Mouse (Mus musculus) B cell, adult (primary cell): ENCODE data around the gene Becn1. TPM values are rescaled to one million over a fixed set of nuclear protein-coding genes. Genes with fewer than 3 reads are reported as not detected.

Experiments
- total RNA-seq: library from RNA; stranded (reverse); gene quantifications from 4 replicates; pipeline ENCODE4 v1.2.4, GENCODE M21; 2023; ENCODE audit not compliant: inconsistent age

Becn1 gene
- 177 to 193 TPM (median 186 TPM) in 4 replicates for total RNA-seq

DNA sequence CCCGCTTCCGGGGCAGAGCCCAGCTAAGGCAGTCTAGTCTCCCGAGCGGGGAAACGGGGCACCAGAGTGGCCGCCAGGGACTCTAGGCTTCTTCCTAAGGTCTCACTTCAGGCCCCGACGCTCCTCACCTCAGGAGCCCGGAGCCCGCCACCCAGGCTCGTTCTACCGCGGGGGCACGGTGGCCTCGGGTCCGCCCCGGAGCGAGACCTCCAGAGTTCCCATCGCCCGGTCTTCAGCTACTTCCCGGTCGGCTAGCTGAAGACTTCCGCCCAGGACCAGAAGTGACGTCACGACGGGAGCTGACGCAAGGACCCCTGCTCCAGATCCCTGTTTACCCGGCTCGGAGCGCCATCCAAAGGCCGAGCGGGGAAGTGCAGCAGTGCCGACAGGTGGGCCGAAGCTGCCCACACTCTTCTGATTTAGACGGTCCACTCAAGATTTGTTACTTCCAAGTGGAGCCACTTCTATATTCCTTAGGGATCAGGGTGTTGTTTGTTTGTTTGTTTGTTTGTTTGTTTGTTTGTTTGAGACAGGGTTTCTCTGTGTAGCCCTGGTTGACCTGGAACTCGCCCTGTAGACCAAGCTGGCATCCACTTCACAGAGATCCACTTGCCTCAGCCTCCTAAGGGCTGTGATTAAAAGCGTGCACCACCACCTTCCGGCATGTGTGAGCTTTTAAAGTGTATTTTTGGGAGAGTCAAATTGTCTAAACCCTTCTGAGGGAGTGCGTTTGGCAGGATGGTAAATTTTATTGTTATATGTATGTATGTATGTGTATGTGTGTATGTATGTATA is at the start of gene Becn1:
Gene Becn1, minus strand, starts transcription at position 283 of the 795 bp plus-strand sequence.

DNA sequence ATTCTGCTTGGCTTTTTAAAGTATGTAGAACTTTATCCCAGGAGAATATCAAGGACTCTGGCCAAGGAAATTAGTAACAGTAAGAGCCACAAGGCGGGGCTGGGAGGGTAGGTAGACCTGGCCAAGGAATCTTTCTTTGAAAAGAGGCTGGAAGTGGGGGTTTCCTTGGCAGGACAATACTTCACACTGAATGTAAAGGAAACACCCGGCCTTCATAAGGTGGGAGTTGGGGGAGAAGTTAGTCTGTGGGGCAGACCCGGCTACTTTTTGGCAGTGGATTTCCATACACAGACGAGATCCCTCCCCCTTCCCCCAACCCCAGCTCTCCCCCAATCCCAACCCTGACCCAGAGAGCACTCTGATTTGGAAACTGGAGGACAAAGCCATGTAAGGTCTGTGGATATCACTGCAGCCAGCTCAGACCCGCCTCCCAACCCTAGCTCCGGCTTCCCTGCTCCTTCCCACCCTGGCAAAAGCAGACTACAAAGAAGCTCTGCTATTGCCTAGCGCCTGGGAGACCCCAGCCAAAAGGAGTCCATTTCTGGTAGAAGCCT is 28.4 kb upstream of the Becn1 start, which contains the start of gene Aoc3:
Gene Aoc3, plus strand, starts transcription at position 235 of the 554 bp plus-strand sequence.

DNA sequence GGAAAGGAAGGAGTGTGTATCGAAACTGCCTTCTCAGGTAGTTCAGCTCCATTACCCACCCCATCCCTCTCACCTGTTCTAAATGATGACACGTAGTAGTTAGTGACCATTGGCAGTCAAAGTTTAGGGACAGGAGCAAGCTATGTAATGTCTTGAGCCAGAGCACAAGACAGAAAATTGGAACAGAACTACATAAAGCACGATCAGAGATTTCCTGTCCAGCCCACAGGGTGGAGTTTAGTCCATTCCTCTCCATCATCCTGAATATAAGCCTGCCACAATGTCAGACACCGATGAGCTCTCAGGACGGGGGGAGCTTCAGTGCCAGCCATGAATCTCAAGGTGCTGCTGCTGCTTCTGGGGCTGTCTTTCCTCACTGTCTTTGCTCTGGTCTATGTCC is 22.7 kb upstream of the Becn1 start, which contains the start of gene Aoc2:
Gene Aoc2, plus strand, starts transcription at position 301 of the 400 bp plus-strand sequence.

DNA sequence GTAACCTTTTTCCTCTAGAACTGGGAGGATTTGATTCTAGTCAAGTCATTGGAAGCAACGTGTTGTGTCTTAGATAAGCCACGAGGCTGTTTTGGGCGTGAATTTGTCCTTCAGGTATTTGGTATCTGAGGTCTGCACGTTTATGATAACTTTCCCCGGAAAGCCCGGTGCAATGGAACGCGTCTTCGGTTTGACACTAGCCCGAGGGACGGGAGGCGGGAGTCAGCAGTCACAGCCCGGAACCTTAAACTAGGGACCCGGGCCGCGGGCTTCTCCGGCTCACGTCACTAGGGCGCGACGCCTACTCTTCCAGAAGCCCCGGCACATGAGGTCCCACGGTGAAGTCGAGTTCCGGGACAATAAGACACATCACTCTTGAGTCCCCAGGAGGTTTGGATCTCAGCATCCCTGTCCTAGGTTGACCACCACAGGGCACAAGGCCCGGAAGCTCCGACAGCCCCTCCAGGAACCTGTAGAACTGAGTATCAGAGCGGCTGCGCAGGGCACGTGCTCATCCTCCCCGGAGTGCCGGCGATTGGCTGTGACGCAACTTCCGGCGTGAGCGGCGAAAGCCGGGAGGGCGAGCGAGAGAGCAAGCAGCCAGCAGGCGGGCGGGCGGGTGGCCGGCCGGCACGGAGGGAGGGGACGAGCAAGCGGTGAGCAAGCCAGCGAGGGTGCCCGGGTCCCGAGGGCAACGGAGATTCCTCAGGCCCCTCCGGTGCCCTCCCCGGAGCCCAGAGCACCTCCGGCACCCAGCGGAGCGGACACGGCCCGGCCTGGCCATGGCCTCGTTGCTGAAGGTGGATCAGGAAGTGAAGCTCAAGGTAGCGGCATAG is 13.8 kb upstream of the Becn1 start, which contains the start of gene Psme3:
Gene Psme3, plus strand, starts transcription at position 549 of the 836 bp plus-strand sequence.

DNA sequence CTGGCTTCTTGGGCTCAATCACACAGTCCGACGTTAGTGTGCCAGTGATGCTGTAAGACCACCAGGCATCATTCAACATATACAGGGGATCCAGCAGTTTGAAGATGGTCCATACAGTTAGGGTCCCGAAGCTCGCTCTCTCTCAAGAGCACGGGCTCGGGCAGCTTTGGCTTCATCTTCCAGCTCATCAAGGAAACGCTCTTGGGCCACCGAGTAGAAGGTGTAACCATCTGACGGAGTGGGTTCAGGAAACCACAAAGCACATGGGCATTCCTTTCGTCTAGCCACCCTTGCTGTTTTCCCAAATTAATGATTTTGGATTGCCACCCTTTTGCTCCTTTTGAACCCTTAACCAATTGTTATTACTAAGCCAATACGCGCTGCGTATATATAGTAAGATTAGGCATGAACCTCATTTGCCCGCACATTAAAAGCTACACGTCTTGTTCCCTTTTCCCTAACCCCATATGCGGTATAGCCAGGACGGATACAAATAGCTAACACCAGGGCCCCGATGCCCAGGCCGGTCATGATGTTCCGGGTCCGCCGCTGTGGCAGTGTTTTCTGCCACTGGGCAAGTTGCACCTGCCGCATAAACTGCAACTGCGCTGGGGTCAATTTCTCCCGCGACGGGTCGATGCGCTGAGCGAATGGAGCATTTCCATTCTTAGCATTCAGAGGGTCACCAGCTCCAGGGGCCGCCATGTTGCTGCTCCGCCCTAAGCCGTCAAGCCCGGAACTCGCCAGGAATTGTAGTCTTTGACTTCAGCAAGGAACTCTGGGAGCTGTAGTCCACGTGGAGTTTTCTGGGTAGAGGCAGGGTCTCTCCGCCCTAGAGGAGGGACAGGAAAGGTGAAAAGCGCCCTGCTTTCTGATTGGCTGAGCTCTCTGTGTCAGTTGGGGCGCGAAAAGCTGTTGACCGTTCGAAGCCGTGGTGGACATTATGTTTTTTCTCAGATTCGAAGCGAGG is 23.6 kb downstream of the Becn1 start, which contains the start of the genes Cntd1 and Coa3:
Gene Cntd1, plus strand, starts transcription at position 790 of the 970 bp plus-strand sequence.
Gene Coa3, minus strand, starts transcription at position 892 of the 970 bp plus-strand sequence.

DNA sequence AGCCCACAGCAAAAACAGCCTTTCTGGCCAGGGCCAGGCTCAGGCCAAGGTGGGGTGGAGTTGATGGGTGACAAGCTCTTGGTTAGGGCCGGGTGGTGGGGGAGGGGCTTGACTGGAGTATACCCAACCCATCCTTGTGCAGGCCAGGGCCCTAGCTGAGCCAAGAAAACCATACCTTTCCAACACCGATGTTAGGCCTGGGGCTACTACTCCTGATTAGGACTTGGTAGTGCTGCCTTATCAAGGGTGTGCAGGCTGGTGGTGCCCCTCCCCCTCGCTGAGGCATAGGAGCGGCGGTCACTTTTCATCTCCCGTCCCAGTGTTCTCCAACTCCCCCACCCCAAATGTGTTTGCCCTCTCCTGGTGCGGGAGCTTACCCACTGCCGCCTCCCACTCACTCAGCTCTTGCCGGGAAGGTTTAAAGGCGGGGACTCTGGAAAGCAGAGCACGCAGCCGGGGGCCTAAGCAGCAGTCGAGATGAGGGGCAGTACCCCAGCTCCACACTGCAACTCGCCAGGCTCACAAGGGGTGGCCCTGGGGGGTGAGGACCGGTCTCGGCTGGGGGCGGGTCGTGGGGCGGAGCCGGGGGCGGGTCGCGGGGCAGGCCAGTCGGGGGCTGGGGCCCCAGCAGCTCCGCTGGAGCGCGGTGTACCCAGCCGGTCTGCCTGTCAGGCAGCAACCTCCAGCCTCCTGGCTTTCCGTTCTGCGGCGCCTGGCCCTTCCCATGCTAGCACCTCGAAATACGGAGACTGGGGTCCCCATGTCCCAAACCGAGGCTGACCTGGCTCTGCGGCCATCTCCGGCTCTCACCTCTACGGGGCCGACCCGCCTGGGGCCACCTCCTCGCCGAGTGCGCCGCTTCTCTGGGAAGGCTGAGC is 41.9 kb downstream of the Becn1 start, which contains the start of gene Wnk4:
Gene Wnk4, plus strand, starts transcription at position 620 of the 878 bp plus-strand sequence.

DNA sequence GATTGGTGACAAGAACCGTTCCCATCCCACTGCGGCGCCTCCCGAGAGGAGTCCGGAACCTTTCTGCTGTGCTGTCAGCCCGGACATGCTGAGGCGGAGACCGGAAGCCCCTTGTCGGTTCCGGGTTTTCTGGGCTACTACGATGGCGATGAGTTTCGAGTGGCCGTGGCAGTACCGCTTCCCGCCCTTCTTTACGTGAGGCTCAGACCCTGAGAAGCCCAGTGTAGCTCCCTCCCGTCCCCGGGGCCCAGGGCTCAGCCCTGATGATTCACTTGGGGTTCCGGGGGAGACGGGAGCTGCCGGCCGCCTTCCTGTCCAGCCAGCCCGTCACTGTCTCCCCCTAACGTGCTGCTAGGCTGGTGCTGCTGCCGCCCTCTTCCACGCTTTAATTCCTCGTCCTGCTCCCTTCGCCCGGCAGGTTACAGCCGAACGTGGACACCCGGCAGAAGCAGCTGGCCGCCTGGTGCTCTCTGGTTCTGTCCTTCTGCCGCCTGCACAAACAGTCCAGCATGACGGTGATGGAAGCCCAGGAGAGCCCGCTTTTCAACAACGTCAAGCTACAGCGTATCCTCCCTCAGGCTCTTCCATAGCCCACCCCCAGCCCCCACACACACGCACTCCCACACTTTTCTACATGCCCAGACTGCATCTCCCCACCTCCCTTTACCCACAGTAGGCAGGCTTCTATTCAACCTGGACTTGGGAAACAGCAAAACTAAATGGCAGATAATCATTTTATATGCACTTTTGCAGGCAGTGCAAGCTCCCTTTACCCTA is 48.3 kb downstream of the Becn1 start, which contains the start of gene Vps25:
Gene Vps25, plus strand, starts transcription at position 95 of the 777 bp plus-strand sequence.

DNA sequence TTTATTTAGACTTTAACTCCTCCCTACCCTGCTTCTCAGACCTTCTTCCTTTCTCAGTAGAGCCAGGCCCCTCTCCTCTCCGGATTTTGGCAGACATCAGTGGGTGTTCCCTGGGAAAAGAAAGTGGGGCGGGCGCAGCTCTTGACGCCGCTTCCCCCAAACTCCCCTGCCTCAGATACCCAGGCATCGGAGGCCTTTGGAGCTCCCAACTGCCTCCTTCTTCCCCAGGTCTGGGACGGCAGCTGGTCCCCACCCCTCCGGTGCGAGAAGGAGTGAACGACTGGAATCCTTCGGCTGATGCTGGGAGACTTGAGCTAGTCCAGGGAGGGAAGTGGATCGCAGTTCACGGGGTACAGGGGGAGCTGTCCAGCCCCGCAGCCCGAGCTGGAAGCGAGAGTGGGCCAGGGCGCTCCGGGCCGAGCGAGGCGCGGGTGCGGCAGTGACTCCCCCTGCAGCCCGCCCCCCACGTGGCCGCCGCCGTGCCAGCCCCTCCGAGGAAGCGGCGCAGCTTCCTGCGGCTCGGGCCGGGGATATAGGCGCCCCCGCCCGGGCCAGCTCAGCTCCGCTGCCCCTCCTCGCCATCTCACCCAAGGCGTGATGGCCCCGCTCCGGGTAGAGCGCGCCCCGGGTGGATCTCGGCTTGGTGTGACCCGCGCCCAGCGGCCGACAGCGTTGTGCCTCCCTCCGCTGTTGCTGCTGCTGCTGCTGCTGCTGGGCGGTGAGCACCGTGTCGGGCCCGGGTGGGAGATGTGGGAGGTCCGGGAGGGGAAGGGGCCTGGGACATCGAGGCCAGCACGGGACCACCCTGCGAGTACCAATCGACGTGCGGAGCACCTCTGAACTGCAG is 56.0 kb downstream of the Becn1 start, which contains the start of gene Ramp2:
Gene Ramp2, plus strand, starts transcription at position 174 of the 847 bp plus-strand sequence.

Other genes with a start within 250 kb of the Becn1 start
- gene Naglu, start 232.3 kb downstream of the Becn1 start, total RNA-seq = 14.4 to 19.4 TPM (median 17.3 TPM) in 4 replicates
- 1.4 to 3.2 TPM (median 2.5 TPM) in 4 replicates for gene Hsd17b1, start 223.9 kb downstream of the Becn1 start, total RNA-seq
- gene Coasy, start 219.7 kb downstream of the Becn1 start, total RNA-seq = 17.2 to 20.1 TPM (median 18.2 TPM) in 4 replicates
- 30.7 to 44.8 TPM (median 34.4 TPM) in 4 replicates for gene Mlx, start 215.0 kb downstream of the Becn1 start, total RNA-seq
- 3.3 to 5.1 TPM (median 4.1 TPM) in 4 replicates for gene Psmc3ip, start 206.8 kb downstream of the Becn1 start, total RNA-seq
- gene Retreg3, start 182.4 kb downstream of the Becn1 start, total RNA-seq = 71.0 to 73.7 TPM (median 72.2 TPM) in 4 replicates
- gene Tubg1, start 182.3 kb downstream of the Becn1 start, total RNA-seq = 14.2 to 19.4 TPM (median 16.1 TPM) in 4 replicates
- 2.9 to 6.1 TPM (median 3.9 TPM) in 4 replicates for gene Tubg2, start 146.4 kb downstream of the Becn1 start, total RNA-seq
- 0.32 to 0.80 TPM (median 0.59 TPM) in 4 replicates for gene Cntnap1, start 131.8 kb downstream of the Becn1 start, total RNA-seq
- 0.61 to 2.3 TPM (median 1.3 TPM) in 4 replicates for gene Plekhh3, start 130.9 kb downstream of the Becn1 start, total RNA-seq
- gene Ccr10, start 126.8 kb downstream of the Becn1 start, total RNA-seq = 0.60 TPM in 1 of 4 replicates, not detected in the others
- 74.4 to 88.1 TPM (median 79.3 TPM) in 4 replicates for gene Ezh1, start 75.8 kb downstream of the Becn1 start, total RNA-seq
- not detected in 4 replicates for gene Ramp2, start 56.3 kb downstream of the Becn1 start, total RNA-seq
- 73.6 to 86.7 TPM (median 83.1 TPM) in 4 replicates for gene Vps25, start 48.6 kb downstream of the Becn1 start, total RNA-seq
- gene Wnk4, start 41.7 kb downstream of the Becn1 start, total RNA-seq = 0.21 to 1.5 TPM (median 1.1 TPM) in 4 replicates
- gene Cntd1, start 23.3 kb downstream of the Becn1 start, total RNA-seq = 0.22 to 0.51 TPM (median 0.47 TPM) in 4 replicates
- gene Coa3, start 23.2 kb downstream of the Becn1 start, total RNA-seq = 26.7 to 40.5 TPM (median 28.5 TPM) in 4 replicates
- 134 to 152 TPM (median 146 TPM) in 4 replicates for gene Psme3, start 13.9 kb upstream of the Becn1 start, total RNA-seq
- gene Aoc2, start 22.8 kb upstream of the Becn1 start, total RNA-seq = 13.2 to 15.9 TPM (median 13.8 TPM) in 4 replicates
- gene Aoc3, start 28.3 kb upstream of the Becn1 start, total RNA-seq = 0.26 to 0.87 TPM (median 0.59 TPM) in 4 replicates
- gene G6pc, start 65.3 kb upstream of the Becn1 start, total RNA-seq = not detected in 4 replicates
- 18.5 to 27.4 TPM (median 26.4 TPM) in 4 replicates for gene Aarsd1, start 115.3 kb upstream of the Becn1 start, total RNA-seq
- 0.87 to 3.1 TPM (median 1.6 TPM) in 4 replicates for gene Gm27029, start 122.5 kb upstream of the Becn1 start, total RNA-seq
- gene Rundc1, start 122.8 kb upstream of the Becn1 start, total RNA-seq = 20.8 to 21.4 TPM (median 20.9 TPM) in 4 replicates
- gene Ptges3l, start 123.0 kb upstream of the Becn1 start, total RNA-seq = 1.7 to 2.7 TPM (median 2.0 TPM) in 4 replicates
- gene Rpl27, start 140.0 kb upstream of the Becn1 start, total RNA-seq = 98.0 to 135 TPM (median 128 TPM) in 4 replicates
- 63.1 to 83.1 TPM (median 74.7 TPM) in 4 replicates for gene Ifi35, start 146.1 kb upstream of the Becn1 start, total RNA-seq
- 0.87 to 1.5 TPM (median 1.0 TPM) in 4 replicates for gene Rnd2, start 162.7 kb upstream of the Becn1 start, total RNA-seq
- gene Vat1, start 163.9 kb upstream of the Becn1 start, total RNA-seq = 13.4 to 20.3 TPM (median 15.6 TPM) in 4 replicates
- 5.5 to 9.9 TPM (median 7.5 TPM) in 4 replicates for gene Brca1, start 249.7 kb upstream of the Becn1 start, total RNA-seq
- gene Nbr1, start 249.9 kb upstream of the Becn1 start, total RNA-seq = 124 to 157 TPM (median 143 TPM) in 4 replicates